Mouse (Mus musculus): Measurements from ENCODE around the gene Col13a1. TPM values are rescaled to one million over a fixed set of nuclear protein-coding genes. Genes with fewer than 3 reads are reported as not detected.

Gene Col13a1
- total RNA-seq, 2 experiments from 2014 or later = 4.8 to 7.2 TPM

Other genes starting within 250 kb of the Col13a1 start
- 10 to 100 TPM; 14.3 to 14.6 TPM for gene H2afy2, start 195.0 kb downstream of the Col13a1 start, total RNA-seq (2021)
- not detected for gene Neurog3, start 154.0 kb upstream of the Col13a1 start, total RNA-seq (2021)
- gene Fam241b, start 164.8 kb upstream of the Col13a1 start, total RNA-seq (2021) = under 1 TPM; 0.23 to 0.47 TPM